Mouse (Mus musculus) spleen, adult 12 weeks (tissue): ENCODE data around the gene Cabin1.

Experiments
- DNase-seq: peaks from one replicate; pipeline ENCODE4 v3.0.0; 2022; ENCODE audit warnings: low spot score

Gene Cabin1

GRCm38 (mm10) chr10:75635019-75635692 is 129.0 kb downstream of the Cabin1 start:
- no peak for DNase-seq

GRCm38 (mm10) chr10:75634610-75635009 is 129.5 kb downstream of the Cabin1 start:
- DNase-seq = no peak

DNA sequence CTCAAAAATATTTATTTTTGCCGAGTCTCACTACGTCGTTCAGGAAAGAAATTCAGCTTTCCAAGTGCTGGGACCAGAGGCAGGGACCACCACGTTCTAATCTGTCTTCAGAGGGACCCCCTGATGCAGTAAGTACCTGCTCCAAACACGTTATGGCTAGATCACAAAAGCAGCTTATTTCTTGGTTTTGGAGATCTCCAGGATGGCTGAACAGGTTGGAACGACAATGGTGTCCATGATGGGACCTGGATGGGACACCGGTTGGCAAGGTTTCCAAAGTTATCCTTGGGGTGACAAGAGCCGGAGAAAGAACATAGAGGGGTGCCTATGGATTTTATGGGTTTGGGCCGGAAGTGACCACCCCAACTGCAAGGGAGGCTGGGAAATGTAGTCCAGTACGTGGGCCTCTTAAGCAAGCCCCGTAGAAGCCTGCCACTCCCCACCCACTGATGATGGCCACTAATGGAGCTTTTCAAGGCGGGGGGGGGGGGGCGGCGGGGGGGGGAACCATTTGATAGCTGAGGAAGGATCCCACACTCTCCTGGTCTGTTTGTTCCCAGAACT is 130.5 kb downstream of the Cabin1 start:
- no peak for DNase-seq

DNA sequence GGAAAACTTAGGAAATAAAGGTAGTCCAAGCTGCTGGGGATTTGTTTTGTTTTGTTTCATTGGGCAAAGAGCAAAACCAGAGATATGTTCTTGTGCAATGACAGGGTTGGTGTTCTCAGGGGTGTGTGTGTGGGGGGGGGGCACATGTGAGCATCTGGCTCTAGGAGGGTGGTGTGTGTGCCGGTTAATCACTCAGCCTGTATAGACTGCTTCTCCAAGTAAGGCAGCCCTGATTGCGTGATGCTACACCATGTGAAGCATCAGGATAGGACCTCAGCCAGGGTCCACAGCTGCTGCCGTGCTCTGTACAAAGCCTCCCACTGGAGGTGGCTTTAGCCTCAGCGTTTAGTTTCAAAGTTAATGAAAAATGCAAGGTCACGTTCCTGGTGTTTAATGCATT is 131.1 kb downstream of the Cabin1 start:
- DNase-seq = no peak

- no peak for DNase-seq
Measured at GRCm38 (mm10) chr10:75632633-75633032, 131.5 kb downstream of the Cabin1 start.

DNA sequence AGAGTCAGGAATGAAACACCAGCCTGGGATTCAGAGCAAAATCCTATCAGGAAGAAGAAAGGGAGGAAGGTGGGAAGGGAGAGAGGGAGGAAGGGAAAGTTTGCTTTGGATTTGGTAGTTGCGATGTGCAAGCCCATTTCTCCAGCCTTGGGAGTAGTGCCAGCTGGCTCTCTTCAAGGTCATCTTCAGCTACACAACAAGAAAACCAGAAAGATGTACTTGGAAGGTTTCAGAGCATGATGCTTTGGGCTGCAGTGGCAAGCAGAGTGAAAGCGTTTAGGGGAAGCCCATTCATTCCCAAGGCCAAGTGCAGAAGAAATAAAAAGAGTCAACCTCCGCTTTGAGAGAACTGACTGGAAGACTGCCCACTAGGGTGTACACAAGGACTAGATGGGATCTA is 136.7 kb downstream of the Cabin1 start:
- DNase-seq = no peak

DNA sequence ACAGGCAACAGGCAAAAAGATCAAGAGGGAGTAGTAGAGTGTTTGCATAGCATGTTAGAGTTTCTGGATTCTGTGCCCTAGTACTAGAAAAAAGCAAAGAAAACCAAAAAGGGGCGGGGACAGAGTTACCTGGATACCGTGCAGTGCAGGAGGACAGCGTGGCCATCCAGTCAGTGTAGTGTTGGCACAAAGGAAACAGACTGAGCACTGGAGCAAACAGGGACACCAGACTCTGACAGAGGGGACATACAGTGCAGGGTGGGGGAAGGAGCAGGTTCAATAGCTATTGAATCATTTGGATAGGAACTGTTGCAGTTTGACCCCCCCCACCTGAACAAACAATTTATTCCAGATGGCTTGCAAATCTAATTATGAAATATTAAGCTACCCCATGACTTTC is 137.2 kb downstream of the Cabin1 start:
- no peak for DNase-seq

DNA sequence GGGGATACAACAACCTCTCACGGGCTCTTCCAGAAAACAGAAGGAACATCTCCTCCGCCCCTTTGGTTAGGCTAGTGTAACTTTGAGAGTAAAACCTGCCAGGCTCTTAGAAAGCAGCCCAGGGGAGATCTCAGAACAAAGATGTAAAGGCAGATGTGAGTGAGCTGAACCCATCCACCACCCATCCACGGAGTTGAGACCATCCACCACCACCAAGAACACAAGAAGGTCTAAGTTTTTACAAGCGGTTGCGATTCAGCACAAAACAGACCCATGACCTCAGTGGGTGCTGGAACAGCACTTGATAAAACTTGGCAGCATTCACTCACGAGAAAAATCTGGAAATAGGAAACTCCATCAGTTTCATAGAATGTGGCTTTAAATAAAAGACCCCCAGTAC is 138.2 kb downstream of the Cabin1 start:
- no peak for DNase-seq

GRCm38 (mm10) chr10:75620818-75621217 is 143.3 kb downstream of the Cabin1 start:
- DNase-seq = no peak

DNA sequence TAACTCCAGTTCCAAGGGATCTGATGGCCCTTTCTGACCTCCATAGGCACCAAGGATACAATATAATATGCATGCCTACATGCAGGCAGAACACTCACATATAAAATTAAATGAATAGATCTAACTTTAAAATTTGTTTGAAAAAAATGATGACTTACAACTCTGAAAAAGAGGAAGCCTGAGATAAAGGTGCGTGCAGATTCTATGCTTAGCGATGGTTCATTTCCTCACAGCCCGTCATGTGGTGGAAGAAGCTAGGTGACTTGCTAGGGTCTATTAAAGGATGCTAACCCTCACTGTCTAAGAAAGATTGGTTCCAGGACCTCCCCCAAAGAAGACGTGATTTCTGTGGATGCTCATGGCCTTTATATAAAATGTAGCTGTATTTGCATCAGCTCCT is 148.1 kb downstream of the Cabin1 start:
- no peak for DNase-seq

DNA sequence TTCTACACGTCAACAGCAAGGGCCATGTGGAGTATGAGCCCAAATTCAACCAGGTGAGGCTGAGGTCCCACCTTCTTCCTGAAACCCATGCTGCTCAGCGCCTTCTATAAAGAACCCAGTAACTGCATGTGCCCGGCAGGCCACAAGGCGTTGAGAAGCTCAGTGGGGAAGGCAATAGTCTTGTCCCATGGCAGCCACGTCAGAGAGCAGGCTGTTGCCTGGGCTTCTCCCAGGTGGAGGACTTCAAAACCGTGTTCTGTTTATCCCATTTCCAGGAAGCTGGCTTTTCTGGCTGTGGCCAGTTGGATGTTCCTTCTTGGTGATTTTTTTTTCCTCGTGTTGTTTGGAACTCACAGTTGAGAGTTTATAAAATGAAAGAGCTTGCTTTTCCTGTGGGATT is 153.7 kb downstream of the Cabin1 start:
- no peak for DNase-seq

- DNase-seq = no peak
Measured at GRCm38 (mm10) chr10:75608975-75609374, 155.2 kb downstream of the Cabin1 start.

GRCm38 (mm10) chr10:75607253-75607652 is 156.9 kb downstream of the Cabin1 start:
- DNase-seq = no peak

- no peak for DNase-seq
Measured at GRCm38 (mm10) chr10:75605162-75605846, 158.8 kb downstream of the Cabin1 start.

GRCm38 (mm10) chr10:75600189-75600730 is 163.9 kb downstream of the Cabin1 start:
- no peak for DNase-seq
